Mouse (Mus musculus): ENCODE measurements around the gene Rbmxl1. TPM values are rescaled to one million over a fixed set of nuclear protein-coding genes. Genes with fewer than 3 reads are reported as not detected.
"Not testable (repeated sequence)": the region's sequence is repeated elsewhere in the genome, so short reads cannot be mapped to it uniquely, and the experiment has no call there.

Rbmxl1 gene
- polyA plus RNA-seq (2015; fragmentation: Nextera tagmentation; extraction: Ambion mirVana), result 164 and 176 TPM in 2 replicates

- under 1% methylated on average over 70 of the region's 70 CpGs for WGBS
- Histone ChIP-seq H3K9me3 (replicated peaks; ENCODE audit: control insufficient read depth, low read length) (no peaks in the 10 kb centered on the region), H3K36me3 (ENCODE audit: control insufficient read depth, insufficient read depth, low read length) (peaks cover 15% of the 10 kb centered on the region), H3K4me1 (ENCODE audit: control insufficient read depth, insufficient read depth, low read length) (peaks cover 8% of the 10 kb centered on the region), H3K27ac (ENCODE audit: low read length) (peak within 1 kb of the TSS; percentile 97), H3K9ac (ENCODE audit: low read length) (peak within 1 kb of the TSS; percentile 97), H3K4me3 (replicated peaks; ENCODE audit: low read length) (peak within 1 kb of the TSS; percentile 88), H3K4me2 (ENCODE audit: low read depth, low read length) (peak within 1 kb of the TSS; percentile 86), H3K27me3 (ENCODE audit: control insufficient read depth, insufficient read depth, low read length) (no peaks in the 10 kb centered on the region)
- peak; percentile 86 for ATAC-seq (ENCODE audit: insufficient read depth, low FRiP score)
Measured at GRCm38 (mm10) chr8:78508719-78509272, at the start of gene Rbmxl1. TSS of gene Rbmxl1 (minus strand) at chr8:78508898.

GRCm38 (mm10) chr8:78556773-78557434 is 48.2 kb upstream of the Rbmxl1 start:
- Histone ChIP-seq H3K27me3 (ENCODE audit: control insufficient read depth, insufficient read depth, low read length) (no peaks in the 10 kb centered on the region), H3K9ac (ENCODE audit: low read length) (no peak overlapping the region), H3K27ac (ENCODE audit: low read length) (no peak overlapping the region), H3K4me1 (ENCODE audit: control insufficient read depth, insufficient read depth, low read length) (no peaks in the 10 kb centered on the region), H3K36me3 (ENCODE audit: control insufficient read depth, insufficient read depth, low read length) (no peaks in the 10 kb centered on the region), H3K4me3 (replicated peaks; ENCODE audit: low read length) (no peak overlapping the region), H3K4me2 (ENCODE audit: low read depth, low read length) (no peak overlapping the region), H3K9me3 (replicated peaks; ENCODE audit: control insufficient read depth, low read length) (peaks cover 4% of the 10 kb centered on the region; the same call in 1 of the 2 replicates)
- no peak for ATAC-seq (ENCODE audit: insufficient read depth, low FRiP score)
- 77% methylated on average over 11 of the region's 11 CpGs for WGBS

- ATAC-seq (ENCODE audit: insufficient read depth, low FRiP score), result no peak
Measured at GRCm38 (mm10) chr8:78555817-78556216, 47.1 kb upstream of the Rbmxl1 start.

GRCm38 (mm10) chr8:78550752-78551134 is 42.0 kb upstream of the Rbmxl1 start:
- Histone ChIP-seq H3K27me3 (ENCODE audit: control insufficient read depth, insufficient read depth, low read length) (no peaks in the 10 kb centered on the region), H3K27ac (ENCODE audit: low read length) (no peak overlapping the region), H3K9ac (ENCODE audit: low read length) (no peak overlapping the region), H3K4me1 (ENCODE audit: control insufficient read depth, insufficient read depth, low read length) (peaks cover 4% of the 10 kb centered on the region; the same call in 1 of the 2 replicates), H3K4me2 (ENCODE audit: low read depth, low read length) (no peak overlapping the region), H3K4me3 (replicated peaks; ENCODE audit: low read length) (no peak overlapping the region), H3K9me3 (replicated peaks; ENCODE audit: control insufficient read depth, low read length) (no peaks in the 10 kb centered on the region), H3K36me3 (ENCODE audit: control insufficient read depth, insufficient read depth, low read length) (no peaks in the 10 kb centered on the region)
- no peak for ATAC-seq (ENCODE audit: insufficient read depth, low FRiP score)
- WGBS, result 80% methylated on average over 2 of the region's 2 CpGs

More at GRCm38 (mm10) chr8:78555817-78556216, 47.1 kb upstream of the Rbmxl1 start:
- Histone ChIP-seq H3K9me3 (replicated peaks; ENCODE audit: control insufficient read depth, low read length) (no peaks in the 10 kb centered on the region), H3K4me2 (ENCODE audit: low read depth, low read length) (no peak overlapping the region), H3K36me3 (ENCODE audit: control insufficient read depth, insufficient read depth, low read length) (no peaks in the 10 kb centered on the region), H3K4me3 (replicated peaks; ENCODE audit: low read length) (no peak overlapping the region), H3K9ac (ENCODE audit: low read length) (no peak overlapping the region), H3K27ac (ENCODE audit: low read length) (no peak overlapping the region), H3K27me3 (ENCODE audit: control insufficient read depth, insufficient read depth, low read length) (no peaks in the 10 kb centered on the region), H3K4me1 (ENCODE audit: control insufficient read depth, insufficient read depth, low read length) (no peaks in the 10 kb centered on the region)
- WGBS, result 86% methylated on average over 4 of the region's 4 CpGs

- no peak overlapping the region for H3K4me2 ChIP-seq (ENCODE audit: low read depth, low read length)
- H3K9me3 ChIP-seq (replicated peaks; ENCODE audit: control insufficient read depth, low read length), result no peaks in the 10 kb centered on the region
- no peak overlapping the region for H3K9ac ChIP-seq (ENCODE audit: low read length)
- no peak for ATAC-seq (ENCODE audit: insufficient read depth, low FRiP score)
- no peak overlapping the region for H3K4me3 ChIP-seq (replicated peaks; ENCODE audit: low read length)
- peaks cover 4% of the 10 kb centered on the region; the same call in 1 of the 2 replicates for H3K4me1 ChIP-seq (ENCODE audit: control insufficient read depth, insufficient read depth, low read length)
- no peaks in the 10 kb centered on the region for H3K36me3 ChIP-seq (ENCODE audit: control insufficient read depth, insufficient read depth, low read length)
- H3K27ac ChIP-seq (ENCODE audit: low read length), result no peak overlapping the region
- no peaks in the 10 kb centered on the region for H3K27me3 ChIP-seq (ENCODE audit: control insufficient read depth, insufficient read depth, low read length)
- 48% methylated on average over 10 of the region's 10 CpGs for WGBS
Measured at GRCm38 (mm10) chr8:78549971-78550751, 41.5 kb upstream of the Rbmxl1 start.

GRCm38 (mm10) chr8:78545153-78545817 is 36.6 kb upstream of the Rbmxl1 start:
- H3K36me3 ChIP-seq (ENCODE audit: control insufficient read depth, insufficient read depth, low read length); H3K4me3 ChIP-seq (replicated peaks; ENCODE audit: low read length); H3K27me3 ChIP-seq (ENCODE audit: control insufficient read depth, insufficient read depth, low read length); H3K4me1 ChIP-seq (ENCODE audit: control insufficient read depth, insufficient read depth, low read length); H3K27ac ChIP-seq (ENCODE audit: low read length); H3K9ac ChIP-seq (ENCODE audit: low read length); H3K9me3 ChIP-seq (replicated peaks; ENCODE audit: control insufficient read depth, low read length); H3K4me2 ChIP-seq (ENCODE audit: low read depth, low read length): not testable (repeated sequence)
- ATAC-seq (ENCODE audit: insufficient read depth, low FRiP score), result 0 out of 2 replicates have a peak, but pooled peaks have one; percentile 50
- WGBS, result 38% methylated on average over 8 of the region's 14 CpGs

GRCm38 (mm10) chr8:78544545-78544944 is 35.8 kb upstream of the Rbmxl1 start:
- H3K4me2 ChIP-seq (ENCODE audit: low read depth, low read length), result no peak overlapping the region
- WGBS, result 45% methylated on average over 2 of the region's 2 CpGs
- H3K36me3 ChIP-seq (ENCODE audit: control insufficient read depth, insufficient read depth, low read length), result no peaks in the 10 kb centered on the region
- no peaks in the 10 kb centered on the region for H3K4me1 ChIP-seq (ENCODE audit: control insufficient read depth, insufficient read depth, low read length)
- no peaks in the 10 kb centered on the region for H3K27me3 ChIP-seq (ENCODE audit: control insufficient read depth, insufficient read depth, low read length)
- no peak overlapping the region for H3K9ac ChIP-seq (ENCODE audit: low read length)
- H3K9me3 ChIP-seq (replicated peaks; ENCODE audit: control insufficient read depth, low read length), result no peaks in the 10 kb centered on the region
- ATAC-seq (ENCODE audit: insufficient read depth, low FRiP score), result no peak
- no peak overlapping the region for H3K27ac ChIP-seq (ENCODE audit: low read length)
- no peak overlapping the region for H3K4me3 ChIP-seq (replicated peaks; ENCODE audit: low read length)

- no peak overlapping the region for H3K9ac ChIP-seq (ENCODE audit: low read length)
- no peaks in the 10 kb centered on the region for H3K9me3 ChIP-seq (replicated peaks; ENCODE audit: control insufficient read depth, low read length)
- H3K4me3 ChIP-seq (replicated peaks; ENCODE audit: low read length), result no peak overlapping the region
- WGBS, result 32% methylated on average over 1 of the region's 1 CpGs
- no peaks in the 10 kb centered on the region for H3K36me3 ChIP-seq (ENCODE audit: control insufficient read depth, insufficient read depth, low read length)
- no peaks in the 10 kb centered on the region for H3K4me1 ChIP-seq (ENCODE audit: control insufficient read depth, insufficient read depth, low read length)
- no peak overlapping the region for H3K27ac ChIP-seq (ENCODE audit: low read length)
- ATAC-seq (ENCODE audit: insufficient read depth, low FRiP score), result no peak
- no peaks in the 10 kb centered on the region for H3K27me3 ChIP-seq (ENCODE audit: control insufficient read depth, insufficient read depth, low read length)
- H3K4me2 ChIP-seq (ENCODE audit: low read depth, low read length), result no peak overlapping the region
Measured at GRCm38 (mm10) chr8:78543621-78544020, 34.9 kb upstream of the Rbmxl1 start.

Measured in stomach, embryonic 16.5 days (tissue).